ENCODE assay signal across 8 mouse cellular contexts in the genomic region with DNA sequence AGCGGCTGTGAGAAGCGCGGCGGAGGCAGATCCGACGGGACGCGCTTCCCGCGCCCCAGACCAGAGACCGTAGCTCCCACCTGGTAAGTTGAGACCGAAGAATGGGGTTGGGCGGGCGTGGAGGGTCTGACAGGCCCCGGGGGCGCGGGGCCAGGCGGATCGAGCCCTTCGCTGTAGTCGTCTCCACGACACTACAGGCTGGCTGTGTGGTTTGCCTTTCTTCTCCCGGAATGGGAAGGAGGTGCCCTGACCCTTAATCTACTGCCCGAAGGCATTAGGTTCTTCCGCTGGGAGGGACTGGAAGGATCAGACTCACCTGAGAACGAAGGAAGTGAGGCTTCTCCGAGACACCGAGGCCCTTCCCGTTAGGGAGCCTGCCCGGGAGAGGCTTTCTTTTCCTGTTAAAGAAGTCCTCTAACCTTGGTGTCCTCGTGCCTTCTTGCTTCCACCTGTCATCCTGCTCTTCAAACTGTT. TPM values are rescaled to one million over a fixed set of nuclear protein-coding genes. Genes with fewer than 3 reads are reported as not detected.
DNase-seq lines count a peak whose midpoint lies in the region; ATAC-seq and TF ChIP-seq lines count a peak whose summit lies in the region.

No protein-coding gene starts in this region.

- H3K36me3 ChIP-seq in kidney, postnatal 0 days (ENCODE audit: insufficient read depth, low read length): peaks cover 12% of the 10 kb centered on the region; the same call in 1 of the 2 replicates
- H3K36me3 ChIP-seq in hindbrain, embryonic 10.5 days: peaks cover 31% of the 10 kb centered on the region

- H3K27me3 ChIP-seq in kidney, postnatal 0 days (ENCODE audit: insufficient read depth, low read length): no peaks in the 10 kb centered on the region
- H3K27me3 ChIP-seq in hindbrain, embryonic 10.5 days (ENCODE audit: insufficient read depth, poor library complexity, severe bottlenecking): no peaks in the 10 kb centered on the region

- WGBS in kidney, postnatal 0 days: under 1% methylated on average over 31 of the region's 31 CpGs
- under 1% methylated on average over 31 of the region's 31 CpGs for WGBS in hindbrain, embryonic 10.5 days

- peaks cover 18% of the 10 kb centered on the region for H3K4me1 ChIP-seq in kidney, postnatal 0 days (replicated peaks; ENCODE audit: insufficient read depth, low read length)
- H3K4me1 ChIP-seq in hindbrain, embryonic 10.5 days (replicated peaks): peaks cover 27% of the 10 kb centered on the region

- H3K9me3 ChIP-seq in kidney, postnatal 0 days (replicated peaks; ENCODE audit: low read length): no peaks in the 10 kb centered on the region
- H3K9me3 ChIP-seq in hindbrain, embryonic 10.5 days: no peaks in the 10 kb centered on the region

- peak overlapping the region; percentile 95 for H3K4me3 ChIP-seq in kidney, postnatal 0 days (replicated peaks; ENCODE audit: low read depth, low read length)
- H3K4me3 ChIP-seq in hindbrain, embryonic 10.5 days: peak overlapping the region; percentile 77

- no peak for TF ChIP-seq CTCF in kidney, postnatal 0 days (IDR thresholded peaks at IDR 0.05; ENCODE audit: low read depth)

- no peak for DNase-seq in kidney, postnatal 0 days (ENCODE audit: low spot score)
- no peak for DNase-seq in kidney, adult 11 months
- peak; percentile 30 for DNase-seq in c-Kit-positive CD71-positive TER-119-positive erythroid progenitor cells, embryonic 14.5 days (ENCODE audit: low spot score)
- no peak for DNase-seq in hindbrain, embryonic 10.5 days (ENCODE audit: low spot score)
- peak; percentile 8 for DNase-seq in lung, postnatal 14 days
- DNase-seq in T-cell, adult 2 months (ENCODE audit: low spot score): no peak
- DNase-seq in cerebellum, postnatal 10 days: no peak
- no peak for DNase-seq in yolk sac, embryonic 10.5 days (ENCODE audit: low spot score)

- peak overlapping the region; percentile 98 for H3K4me2 ChIP-seq in kidney, postnatal 0 days (ENCODE audit: low read length)

- peak overlapping the region; percentile 91; the same call in 1 of the 2 replicates for H3K27ac ChIP-seq in kidney, postnatal 0 days
- peak overlapping the region; percentile 100 for H3K27ac ChIP-seq in hindbrain, embryonic 10.5 days

- H3K9ac ChIP-seq in kidney, postnatal 0 days (ENCODE audit: low read depth, low read length): peak overlapping the region; percentile 94

- ATAC-seq in kidney, postnatal 0 days (replicated peaks; ENCODE audit: low FRiP score, low read depth): no peak; the same call in 1 of the 2 replicates

RNA-seq across cellular contexts. Expression of a gene that starts 0.3 kb away (rescaled TPM):
- 39.1 and 43.6 TPM in 2 replicates for polyA plus RNA-seq in kidney, postnatal 0 days (2015; fragmentation: Nextera tagmentation; extraction: Ambion mirVana)
- polyA plus RNA-seq in hindbrain, embryonic 10.5 days (2016; fragmentation: Nextera tagmentation; extraction: Ambion mirVana): 42.0 and 53.0 TPM in 2 replicates

RNA-seq across cellular contexts. Expression of a gene that starts 0.4 kb away (rescaled TPM):
- polyA plus RNA-seq in kidney, postnatal 0 days (2015; fragmentation: Nextera tagmentation; extraction: Ambion mirVana): 18.0 and 19.0 TPM in 2 replicates
- polyA plus RNA-seq in hindbrain, embryonic 10.5 days (2016; fragmentation: Nextera tagmentation; extraction: Ambion mirVana): 20.0 and 21.1 TPM in 2 replicates

RNA-seq across cellular contexts. Expression of a gene that starts 44.7 kb away (rescaled TPM):
- polyA plus RNA-seq in kidney, postnatal 0 days (2015; fragmentation: Nextera tagmentation; extraction: Ambion mirVana): 0.28 and 0.50 TPM in 2 replicates
- polyA plus RNA-seq in hindbrain, embryonic 10.5 days (2016; fragmentation: Nextera tagmentation; extraction: Ambion mirVana): 0.29 and 0.58 TPM in 2 replicates

RNA-seq across cellular contexts. Expression of a gene that starts 45.0 kb away (rescaled TPM):
- 890 and 943 TPM in 2 replicates for polyA plus RNA-seq in kidney, postnatal 0 days (2015; fragmentation: Nextera tagmentation; extraction: Ambion mirVana)
- polyA plus RNA-seq in hindbrain, embryonic 10.5 days (2016; fragmentation: Nextera tagmentation; extraction: Ambion mirVana): 2,204 and 3,422 TPM in 2 replicates

RNA-seq across cellular contexts. Expression of a gene that starts 53.5 kb away (rescaled TPM):
- polyA plus RNA-seq in kidney, postnatal 0 days (2015; fragmentation: Nextera tagmentation; extraction: Ambion mirVana): 2.1 and 3.7 TPM in 2 replicates
- 0.21 and 1.3 TPM in 2 replicates for polyA plus RNA-seq in hindbrain, embryonic 10.5 days (2016; fragmentation: Nextera tagmentation; extraction: Ambion mirVana)

Comparison
In these comparisons a context has a peak if more than half of its experiments do, and no peak if none do; other contexts are left out.
1. DNase-seq: peak in c-Kit-positive CD71-positive TER-119-positive erythroid progenitor cells, embryonic 14.5 days (single experiment) and lung, postnatal 14 days (single experiment); none in kidney, postnatal 0 days (single experiment), kidney, adult 11 months (single experiment), hindbrain, embryonic 10.5 days (single experiment), T-cell, adult 2 months (single experiment), cerebellum, postnatal 10 days (0 of 2) and yolk sac, embryonic 10.5 days (single experiment).